Mouse (Mus musculus): ENCODE results near the gene Slfn14. TPM values are rescaled to one million over a fixed set of nuclear protein-coding genes. Genes with fewer than 3 reads are reported as not detected.
"Not testable (repeated sequence)": the region's sequence is repeated elsewhere in the genome, so short reads cannot be mapped to it uniquely, and the experiment has no call there.

Slfn14 gene
- total RNA-seq, 2 experiments from 2014 or later: not detected

GRCm38 (mm10) chr11:83289633-83290032, 3.1 kb upstream of the Slfn14 start:
- intact Hi-C loops (cut with DNase I): no loop called here
- DNase-seq (ENCODE audit: low spot score in 2 of 2): no peak

GRCm38 (mm10) chr11:83289036-83289435, 2.5 kb upstream of the Slfn14 start:
- no peak for DNase-seq (ENCODE audit: low spot score in 2 of 2)
- intact Hi-C loops (cut with DNase I): no loop called here

- intact Hi-C loops (cut with DNase I): no loop called here
Observed at GRCm38 (mm10) chr11:83285627-83286026, 899 bp downstream of the Slfn14 start.

DNA sequence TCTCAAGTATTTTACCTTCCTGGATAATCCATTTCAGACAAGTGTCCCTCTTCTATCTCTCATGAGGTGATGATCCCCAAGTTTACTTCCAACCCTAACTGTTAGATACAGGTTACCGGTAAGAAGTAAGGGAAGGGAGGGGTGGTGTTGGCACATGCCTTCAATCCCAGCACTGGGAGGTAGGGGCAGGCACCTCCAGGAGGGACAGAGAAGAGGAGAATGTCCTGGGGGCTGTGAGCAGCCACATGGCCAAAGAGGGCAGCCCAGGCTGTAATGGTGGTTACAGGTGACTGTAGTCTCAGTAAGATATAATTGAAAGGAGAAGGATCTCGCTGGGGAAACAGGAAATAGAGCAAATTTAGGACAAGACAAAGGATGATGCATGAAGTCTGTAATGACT, 4.4 kb downstream of the Slfn14 start:
- no peak for DNase-seq (ENCODE audit: low spot score in 2 of 2)

More at GRCm38 (mm10) chr11:83285627-83286026, 899 bp downstream of the Slfn14 start:
- no peak for DNase-seq (ENCODE audit: low spot score in 2 of 2)

GRCm38 (mm10) chr11:83279691-83280090, 6.8 kb downstream of the Slfn14 start:
- DNase-seq (ENCODE audit: low spot score in 2 of 2): no peak
- intact Hi-C loops (cut with DNase I): no loop called here

More for the DNA sequence above, 4.4 kb downstream of the Slfn14 start:
- intact Hi-C loops (cut with DNase I): no loop called here

DNA sequence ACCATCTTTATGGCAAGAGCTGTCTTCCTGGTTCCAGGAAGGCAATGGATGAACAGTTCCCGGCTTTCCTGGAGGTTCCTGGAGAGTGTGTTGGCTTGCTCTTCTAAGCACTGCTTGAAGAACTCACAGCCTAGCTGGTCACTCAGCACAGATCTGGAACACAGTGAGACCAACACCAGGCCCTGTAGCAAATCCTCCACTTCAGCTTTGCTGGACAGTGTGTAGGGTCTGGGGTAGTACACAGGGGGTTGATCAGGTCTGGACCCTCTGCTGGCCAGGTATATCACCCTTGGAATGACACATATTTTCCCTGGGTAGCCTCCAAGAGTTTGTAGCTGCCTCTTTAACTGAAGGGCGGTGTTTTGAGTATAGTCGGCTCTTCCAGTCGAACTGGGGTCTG, 7.5 kb downstream of the Slfn14 start:
- no peak for DNase-seq (ENCODE audit: low spot score in 2 of 2)
- intact Hi-C loops (cut with DNase I): no loop called here

DNA sequence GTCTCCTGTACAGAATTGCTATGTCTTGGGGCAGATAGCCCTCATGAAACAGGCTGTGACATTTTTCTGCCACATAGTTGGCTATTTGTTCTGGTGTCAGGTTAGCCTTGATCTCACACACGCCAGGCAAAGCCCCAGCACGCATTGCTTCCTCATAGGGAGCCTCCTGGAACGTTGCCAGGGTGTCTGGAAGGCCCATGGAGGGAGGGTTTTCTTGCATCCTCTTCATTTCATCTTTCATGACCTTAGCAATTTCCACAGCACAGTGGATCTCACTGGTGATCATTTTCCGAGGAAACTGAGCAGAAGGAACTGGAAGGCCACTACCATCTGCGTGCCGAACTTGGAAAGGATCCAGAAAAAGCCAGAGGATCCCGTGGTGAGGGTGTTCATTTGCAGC, 10.3 kb downstream of the Slfn14 start:
- intact Hi-C loops (cut with DNase I): no loop called here
- DNase-seq (ENCODE audit: low spot score in 2 of 2): no peak

- peak in 1 of 2 experiments; percentile 45 for DNase-seq (ENCODE audit: low spot score in 2 of 2)
- intact Hi-C loops (cut with DNase I): no loop called here
Observed at GRCm38 (mm10) chr11:83271951-83272843, 14.3 kb downstream of the Slfn14 start.

DNA sequence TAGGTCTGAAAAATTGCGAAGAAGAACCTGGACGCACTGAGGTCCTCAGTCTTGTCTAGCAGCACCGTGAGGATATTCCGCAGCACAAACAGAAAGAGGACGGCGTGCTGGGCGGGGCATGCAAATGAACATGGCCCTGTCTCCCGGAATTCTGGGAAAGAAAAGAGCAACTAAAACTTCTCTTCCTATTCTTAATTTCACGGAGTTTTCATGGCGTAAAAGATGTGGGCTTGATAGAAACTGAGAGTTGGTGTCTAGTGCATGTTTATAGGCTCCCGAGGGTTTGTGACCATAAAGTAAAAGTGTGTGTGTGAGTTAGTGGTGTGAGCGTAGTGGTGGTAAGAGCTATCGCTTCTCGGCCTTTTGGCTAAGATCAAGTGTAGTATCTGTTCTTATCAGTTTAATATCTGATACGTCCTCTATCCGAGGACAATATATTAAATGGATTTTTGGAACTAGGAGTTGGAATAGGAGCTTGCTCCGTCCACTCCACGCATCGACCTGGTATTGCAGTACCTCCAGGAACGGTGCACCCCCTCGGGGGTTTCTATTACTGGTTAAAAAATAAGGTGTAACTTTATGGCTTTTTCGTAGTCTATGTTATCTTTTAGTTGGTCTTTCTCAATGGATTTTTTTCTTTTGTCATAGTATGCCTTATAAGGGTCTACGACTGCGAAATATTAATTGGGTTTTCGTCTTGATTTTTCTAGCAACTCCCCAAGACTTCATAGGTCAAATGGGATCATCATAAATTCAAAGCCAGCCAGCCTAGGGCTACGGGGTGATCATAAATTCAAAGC, 15.2 kb downstream of the Slfn14 start:
- intact Hi-C loops (cut with DNase I): no loop called here

GRCm38 (mm10) chr11:83270842-83271150, 15.7 kb downstream of the Slfn14 start:
- DNase-seq (ENCODE audit: low spot score in 2 of 2): no peak
- intact Hi-C loops (cut with DNase I): no loop called here

More for the DNA sequence above, 15.2 kb downstream of the Slfn14 start:
- DNase-seq (ENCODE audit: low spot score in 2 of 2): peak; percentile 79 to 87

DNA sequence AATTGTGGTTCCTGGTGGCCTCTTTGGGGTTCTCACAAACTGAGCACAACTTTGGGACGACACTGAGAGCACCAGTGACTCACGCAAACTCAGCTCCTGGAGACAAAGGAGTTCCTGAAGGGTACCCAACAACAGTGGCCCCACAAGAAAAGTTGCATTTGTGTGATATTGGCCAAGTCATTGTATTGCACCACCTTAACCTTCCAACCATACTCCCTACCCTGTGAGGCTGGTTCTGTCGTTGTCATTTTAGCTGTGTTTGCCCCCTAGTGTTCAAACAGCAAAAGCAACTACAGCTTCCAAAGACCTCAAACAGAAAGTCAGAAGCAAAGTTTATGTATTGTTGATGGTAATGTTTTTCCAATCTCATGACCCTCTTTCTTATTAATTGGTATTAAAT, 23.4 kb downstream of the Slfn14 start:
- DNase-seq (ENCODE audit: low spot score in 2 of 2): no peak
- intact Hi-C loops (cut with DNase I): loop anchor here (5.0 kb wide), 1 partner anchor 346 kb away; no protein-coding TSS in a partner anchor

DNA sequence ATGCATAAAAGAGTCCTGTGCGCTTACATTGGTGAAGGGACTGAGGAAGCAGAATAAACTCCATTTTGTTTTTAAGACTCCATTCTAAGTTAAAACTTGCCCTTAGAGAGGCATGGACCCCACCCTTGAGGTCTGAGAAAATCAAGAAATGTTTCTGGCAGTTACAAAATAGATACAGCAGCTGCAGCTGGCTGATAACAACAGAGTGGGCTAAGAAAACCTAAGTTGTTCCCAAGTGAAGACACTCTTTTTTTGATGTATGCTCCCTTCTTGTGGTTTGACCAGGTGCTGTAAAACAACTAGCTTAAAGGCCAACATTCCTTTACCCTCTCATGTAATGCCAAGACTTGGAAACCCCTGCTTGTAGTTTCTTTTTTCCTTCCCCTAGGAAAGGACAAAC, 23.9 kb downstream of the Slfn14 start:
- no peak for DNase-seq (ENCODE audit: low spot score in 2 of 2)
- intact Hi-C loops (cut with DNase I): loop anchor here (5.0 kb wide), 1 partner anchor 345 kb away; no protein-coding TSS in a partner anchor

- DNase-seq (ENCODE audit: low spot score in 2 of 2); intact Hi-C loops (cut with DNase I): not testable (repeated sequence)
Observed at GRCm38 (mm10) chr11:83257211-83257610, 29.3 kb downstream of the Slfn14 start.

DNA sequence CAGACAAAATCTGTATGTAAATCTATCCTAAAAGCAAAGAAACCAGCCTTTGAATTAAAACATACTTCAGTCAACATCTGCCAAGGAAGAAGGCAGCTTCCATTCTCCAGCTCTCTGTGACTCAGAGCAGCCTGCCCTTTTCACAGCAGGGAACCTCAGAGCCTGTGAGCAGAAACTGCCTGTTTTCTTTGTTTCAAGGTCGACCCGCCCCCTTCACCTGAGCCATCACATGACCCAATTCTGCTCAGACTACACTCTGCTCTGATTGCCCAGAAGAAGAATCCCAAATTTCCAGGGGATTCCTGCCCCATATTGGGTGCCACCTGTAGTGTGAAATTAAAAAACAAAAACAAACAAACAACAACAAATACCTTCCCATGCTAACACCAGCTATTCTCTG, 46.7 kb downstream of the Slfn14 start:
- no peak for DNase-seq (ENCODE audit: low spot score in 2 of 2)
- intact Hi-C loops (cut with DNase I): no loop called here

GRCm38 (mm10) chr11:83238389-83238788, 48.1 kb downstream of the Slfn14 start:
- intact Hi-C loops (cut with DNase I): no loop called here
- DNase-seq (ENCODE audit: low spot score in 2 of 2): no peak

DNA sequence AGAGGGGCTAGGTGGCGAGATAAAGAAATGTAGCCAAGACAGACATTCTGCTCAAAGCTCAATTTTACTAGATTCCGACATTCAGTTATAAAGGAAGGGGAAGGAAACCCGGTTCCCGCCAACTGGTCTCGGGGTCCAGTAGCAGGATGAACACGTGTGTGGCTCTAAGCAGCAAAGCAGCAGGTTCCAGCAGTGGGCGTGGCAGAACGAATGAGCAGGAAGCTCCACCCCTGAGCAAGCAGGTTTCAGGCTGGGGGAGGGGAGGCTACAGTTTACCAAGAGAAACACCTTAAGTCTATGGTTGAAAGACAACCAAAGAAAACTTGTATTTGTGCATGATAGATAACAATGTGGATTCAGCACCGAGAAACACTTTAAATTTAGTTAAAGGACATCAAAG, 49.1 kb downstream of the Slfn14 start:
- intact Hi-C loops (cut with DNase I); DNase-seq (ENCODE audit: low spot score in 2 of 2): not testable (repeated sequence)

DNA sequence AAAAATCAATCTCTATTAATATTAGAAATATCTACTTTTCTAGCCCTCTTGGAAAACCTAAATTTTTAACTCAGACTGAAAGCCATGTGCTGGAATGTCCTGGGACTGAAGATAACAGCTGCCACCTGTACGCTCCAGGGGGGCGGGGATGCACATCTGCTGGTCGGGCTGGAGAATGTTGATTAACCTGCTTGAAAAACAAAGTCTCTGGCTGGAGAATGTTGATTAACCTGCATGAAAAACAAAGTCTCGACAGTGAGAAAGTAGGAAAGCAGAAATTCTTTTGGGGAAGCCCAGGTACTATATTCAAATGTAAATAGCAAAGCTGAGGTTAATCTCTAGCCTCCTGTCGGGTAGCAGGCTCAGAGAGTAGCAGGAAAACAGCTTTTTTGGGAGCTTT, 52.9 kb downstream of the Slfn14 start:
- intact Hi-C loops (cut with DNase I); DNase-seq (ENCODE audit: low spot score in 2 of 2): not testable (repeated sequence)

GRCm38 (mm10) chr11:83230966-83231365, 55.6 kb downstream of the Slfn14 start:
- intact Hi-C loops (cut with DNase I): no loop called here
- no peak for DNase-seq (ENCODE audit: low spot score in 2 of 2)

DNA sequence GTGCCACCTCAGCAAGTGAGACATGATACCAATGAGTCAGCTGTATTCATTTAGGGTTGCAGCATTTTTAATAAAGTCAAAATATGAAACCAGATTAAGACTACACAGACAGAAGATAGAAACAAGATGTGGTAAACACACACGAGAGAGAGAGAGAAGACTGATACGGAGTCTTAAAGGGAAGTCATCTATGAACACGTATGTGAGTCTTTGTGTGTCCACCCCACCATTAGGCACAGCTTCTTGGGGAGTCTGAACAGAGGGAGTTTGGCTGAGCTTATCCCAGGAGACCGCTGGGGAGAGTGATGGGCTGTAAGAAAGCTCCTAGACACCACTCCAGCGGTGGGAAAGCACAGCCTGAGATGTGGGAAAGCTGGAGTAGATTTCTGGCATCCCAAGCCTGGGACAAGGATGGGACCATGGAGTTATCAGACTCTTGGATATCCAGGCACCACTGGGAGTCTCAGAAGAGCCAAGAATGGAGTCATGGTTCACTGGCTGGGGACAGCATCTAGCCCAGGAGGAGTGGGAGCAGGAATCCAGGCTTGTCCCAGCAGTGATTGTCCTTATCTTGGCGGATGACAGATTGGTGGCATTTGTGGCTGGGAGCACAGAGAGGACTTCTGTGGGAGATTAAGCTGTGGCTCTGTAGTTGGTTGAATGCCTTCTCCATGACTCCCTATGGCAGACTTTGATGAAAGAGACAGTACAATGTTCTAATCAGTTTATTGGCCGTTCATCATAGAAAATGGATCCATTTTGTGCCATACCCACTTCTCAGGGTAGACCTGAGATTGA, 58.4 kb downstream of the Slfn14 start:
- intact Hi-C loops (cut with DNase I): no loop called here
- DNase-seq (ENCODE audit: low spot score in 2 of 2): no peak
